Mouse (Mus musculus) hindlimb bud, embryonic 11.5 days (tissue): ENCODE measurements around the gene Stat1.

ENCODE experiments used
- DNase-seq: peaks from one replicate; pipeline ENCODE4 v3.0.0-alpha.2; 2012; ENCODE audit warnings: low read depth, low spot score; ENCODE audit errors: extremely low spot score

Stat1 gene

DNA sequence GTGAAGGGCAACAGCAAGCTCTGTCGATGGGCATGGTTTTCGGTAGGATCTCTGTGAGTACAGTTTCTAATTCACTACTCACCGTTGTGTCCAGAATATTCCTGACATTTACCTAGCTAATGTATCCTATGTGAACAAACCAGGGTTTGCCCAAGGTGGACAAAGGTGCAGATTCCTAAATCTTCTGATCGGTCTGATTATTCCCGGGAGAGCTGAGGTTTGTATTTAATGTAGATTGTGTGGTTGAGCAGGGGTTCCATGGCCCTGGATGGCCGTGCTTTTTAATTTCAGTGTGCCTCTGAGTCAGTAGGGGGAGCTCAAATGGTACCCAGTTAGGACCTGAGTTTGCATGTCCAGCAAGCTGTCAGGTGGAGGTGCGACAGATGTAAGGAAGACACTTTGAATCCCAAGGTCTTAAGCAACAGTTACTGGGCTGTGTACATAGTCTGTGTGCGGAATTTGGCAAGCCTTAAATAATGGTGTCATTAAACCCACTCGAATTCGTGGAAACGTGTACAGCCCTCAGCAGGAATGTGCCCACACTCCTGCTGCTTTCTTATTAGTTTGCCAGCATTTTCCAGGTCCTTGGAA lies 12.6 kb downstream of the Stat1 start:
- DNase-seq = no peak

DNA sequence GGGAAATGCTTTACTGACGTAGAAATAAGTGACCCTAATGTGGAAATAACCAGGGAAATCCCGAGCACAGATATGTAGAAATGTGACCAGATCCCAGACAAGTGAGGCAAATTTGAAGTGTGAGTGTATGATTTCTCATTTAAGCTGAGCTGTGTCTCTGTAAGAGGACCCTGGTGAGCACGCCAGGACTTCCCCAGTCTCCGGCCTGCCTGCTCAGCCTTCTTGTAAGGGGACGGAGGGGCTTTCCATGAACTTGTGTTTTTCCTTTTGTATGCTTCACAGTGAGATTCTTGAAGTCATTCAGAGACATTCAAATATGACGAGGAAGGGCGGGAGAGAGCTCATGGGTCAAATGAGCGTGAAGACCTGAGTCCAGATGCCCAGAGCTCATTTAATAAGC lies 14.0 kb downstream of the Stat1 start:
- DNase-seq = no peak

GRCm38 (mm10) chr1:52137292-52137691 lies 18.1 kb downstream of the Stat1 start:
- no peak for DNase-seq

DNA sequence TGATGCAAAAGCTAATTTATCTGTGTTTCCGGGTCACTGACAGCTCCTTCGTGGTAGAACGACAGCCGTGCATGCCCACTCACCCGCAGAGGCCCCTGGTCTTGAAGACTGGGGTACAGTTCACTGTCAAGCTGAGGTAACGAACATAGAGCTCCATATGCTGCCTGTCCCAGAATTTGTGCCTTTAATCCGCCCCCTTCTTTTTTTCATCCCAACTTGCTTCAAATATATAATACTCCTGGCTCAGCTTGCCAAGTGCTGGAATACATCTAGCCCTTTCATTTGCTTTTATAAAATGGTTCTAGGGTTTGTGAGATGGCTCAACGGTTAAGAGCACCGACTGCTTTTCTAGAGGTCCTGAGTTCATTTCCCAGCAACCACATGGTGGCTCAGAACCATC lies 21.3 kb downstream of the Stat1 start:
- no peak for DNase-seq

GRCm38 (mm10) chr1:52141482-52141881 lies 22.2 kb downstream of the Stat1 start:
- no peak for DNase-seq

DNA sequence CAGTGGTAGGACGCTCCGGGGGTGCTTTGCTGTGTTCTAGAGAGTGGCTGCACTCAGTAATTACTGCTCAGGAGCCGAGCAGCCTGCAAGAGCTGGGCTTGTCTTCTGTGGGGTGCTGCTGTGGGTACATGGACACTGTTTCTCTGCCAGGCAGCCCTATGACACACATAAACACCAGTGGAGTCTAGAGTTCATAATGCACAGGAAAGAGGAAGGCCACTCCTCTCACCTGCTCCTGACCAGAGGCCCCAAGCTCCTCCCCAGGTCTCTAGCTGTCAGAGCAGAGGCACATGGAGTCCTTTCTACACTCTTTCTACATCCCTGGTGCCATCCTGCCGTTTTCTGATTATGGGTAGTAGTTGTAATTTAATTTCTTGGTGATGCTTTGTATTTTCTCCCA lies 22.9 kb downstream of the Stat1 start:
- no peak for DNase-seq

- no peak for DNase-seq
These were observed 24.0 kb downstream of the Stat1 start for GRCm38 (mm10) chr1:52143191-52143590.

- DNase-seq = no peak
These were observed 24.4 kb downstream of the Stat1 start for GRCm38 (mm10) chr1:52143596-52144156.

DNA sequence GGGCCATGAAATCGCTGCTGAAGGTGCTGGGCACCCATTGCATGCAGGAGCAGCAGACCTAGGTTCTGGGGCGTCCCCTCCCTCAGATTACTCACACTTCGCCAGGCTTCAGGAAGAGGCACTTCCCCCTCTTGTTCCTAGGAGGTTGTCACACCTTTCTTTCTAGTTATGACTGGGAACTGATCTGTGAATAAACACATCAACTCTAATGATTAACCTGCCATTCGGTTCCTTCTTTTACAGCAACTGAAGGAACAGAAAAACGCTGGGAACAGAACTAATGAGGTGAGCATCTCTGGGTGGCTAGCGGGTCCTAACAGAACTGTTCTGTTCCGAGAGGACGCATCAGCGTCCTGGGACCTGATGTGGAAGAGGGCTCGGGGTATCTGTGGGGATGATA lies 25.7 kb downstream of the Stat1 start:
- no peak for DNase-seq

- peak; percentile 47 for DNase-seq
These were observed 27.2 kb downstream of the Stat1 start for GRCm38 (mm10) chr1:52146214-52146970.

GRCm38 (mm10) chr1:52147431-52147830 lies 28.2 kb downstream of the Stat1 start:
- DNase-seq = no peak

DNA sequence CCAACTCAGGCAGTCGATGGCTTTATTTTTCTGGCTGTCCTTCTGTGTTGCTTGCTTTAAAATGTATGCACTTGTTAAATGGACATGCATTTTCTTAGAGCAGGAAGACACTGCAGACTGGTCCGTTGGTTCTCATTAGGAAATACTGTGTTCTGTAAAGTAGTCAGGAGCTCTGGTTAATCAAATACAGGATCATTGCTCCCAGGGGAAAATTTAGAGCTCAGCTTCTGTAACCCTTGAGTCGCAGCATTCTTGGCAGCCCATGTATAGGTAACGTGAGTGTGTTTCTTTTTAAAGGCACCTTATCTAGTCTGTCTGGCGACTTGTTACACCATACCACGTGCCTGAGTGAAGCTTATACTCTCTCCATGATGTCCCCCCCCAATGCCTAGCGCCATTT lies 28.9 kb downstream of the Stat1 start:
- DNase-seq = no peak

- no peak for DNase-seq
These were observed 29.5 kb downstream of the Stat1 start for GRCm38 (mm10) chr1:52148696-52149095.

- DNase-seq = no peak
These were observed 30.7 kb downstream of the Stat1 start for GRCm38 (mm10) chr1:52149934-52150346.

GRCm38 (mm10) chr1:52150676-52151075 lies 31.4 kb downstream of the Stat1 start:
- DNase-seq = no peak

DNA sequence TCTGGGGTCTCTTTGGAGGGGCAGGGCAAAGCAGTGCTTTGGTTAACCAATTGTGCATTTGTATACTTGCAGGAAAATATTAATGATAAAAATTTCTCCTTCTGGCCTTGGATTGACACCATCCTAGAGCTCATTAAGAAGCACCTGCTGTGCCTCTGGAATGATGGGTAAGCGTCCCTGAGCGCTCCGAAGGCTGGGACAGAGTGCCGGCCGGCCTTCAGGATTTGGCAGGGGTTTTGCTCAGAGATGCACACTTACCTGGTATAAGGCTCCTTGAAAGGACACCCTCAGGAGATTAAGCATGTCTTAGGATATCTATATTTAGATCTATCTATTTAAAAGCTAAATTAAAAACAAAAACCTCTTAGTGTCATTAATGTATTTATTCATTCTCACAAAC lies 31.9 kb downstream of the Stat1 start:
- DNase-seq = no peak

DNA sequence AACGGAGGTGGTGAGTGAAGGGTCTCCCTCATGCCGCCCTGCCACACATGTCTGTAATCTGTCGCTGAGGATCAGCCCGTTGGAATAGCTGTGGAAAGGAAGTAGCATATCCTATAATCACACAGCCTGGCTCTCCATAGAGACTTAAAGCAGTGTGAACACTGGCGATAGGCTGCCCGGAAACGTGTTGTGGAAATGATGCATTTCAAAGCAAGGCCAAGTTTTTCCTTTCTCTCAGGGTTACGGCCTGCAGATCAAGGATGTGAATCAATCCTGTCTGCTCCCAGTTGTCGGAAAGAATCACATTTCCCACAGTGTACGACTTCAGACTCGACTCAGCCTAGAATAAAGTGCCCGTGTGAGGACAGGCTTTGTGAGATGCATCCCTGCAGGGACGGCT lies 33.1 kb downstream of the Stat1 start:
- DNase-seq = no peak

DNA sequence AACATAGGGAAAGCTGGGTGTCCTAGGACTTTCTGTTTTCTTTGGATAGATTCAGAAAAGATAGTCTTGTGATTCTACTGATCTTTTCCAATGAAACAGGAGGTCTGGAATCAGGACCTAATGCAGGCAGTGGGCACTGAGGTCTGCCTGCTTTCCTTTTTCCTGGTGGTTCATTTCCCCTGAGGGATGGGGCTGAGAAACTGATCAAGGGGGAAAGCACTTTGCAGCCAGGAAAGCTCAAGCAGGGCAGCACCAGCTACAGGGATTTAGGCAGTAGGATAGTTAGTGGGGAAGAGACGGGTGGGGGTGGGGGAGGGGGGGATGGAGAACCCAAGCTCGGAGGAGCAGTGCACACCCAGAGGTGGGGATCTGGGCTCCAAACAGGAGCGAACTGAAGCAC lies 33.7 kb downstream of the Stat1 start:
- no peak for DNase-seq

DNA sequence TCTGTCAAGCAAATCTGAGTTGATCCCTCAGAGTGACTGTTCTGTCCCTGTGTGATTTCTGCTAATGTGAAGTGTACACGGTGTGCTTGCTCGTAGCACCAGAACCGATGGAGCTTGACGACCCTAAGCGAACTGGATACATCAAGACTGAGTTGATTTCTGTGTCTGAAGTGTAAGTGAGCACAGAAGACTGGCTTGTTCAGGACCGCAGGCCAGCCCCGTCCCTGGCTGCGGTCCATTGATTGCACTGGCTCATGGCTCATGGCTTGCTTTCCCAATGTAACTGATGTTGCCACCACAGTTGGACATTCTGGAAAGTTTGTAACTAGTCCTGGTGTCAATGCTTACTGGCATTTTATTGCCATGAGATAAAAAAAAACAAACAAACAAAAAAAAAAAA lies 35.6 kb downstream of the Stat1 start:
- no peak for DNase-seq

GRCm38 (mm10) chr1:52156351-52156750 lies 37.1 kb downstream of the Stat1 start:
- no peak for DNase-seq

- DNase-seq = no peak
These were observed 38.8 kb downstream of the Stat1 start for GRCm38 (mm10) chr1:52158040-52158439.
